Mouse (Mus musculus) liver, embryonic 15.5 days (tissue): ENCODE measurements at regions not wholly inside any gene's neighbourhood (a gene's known extent, or its start where the extent isn't known, plus 50 kb on each side); places are given as distances from the start of the nearest gene placed in this dataset.
A peak's percentile ranks its signal among the peaks of the same experiment; 100 is the strongest.

Source experiments
- ATAC-seq: fragments of 200-750 bp; cut with Nextera tagmentation; 2 replicates; pipeline ENCODE4 v1.8.0; 2017; ENCODE audit warnings: moderate number of reproducible peaks, mild to moderate bottlenecking, moderate library complexity; ENCODE audit not compliant: insufficient read depth
- H3K27ac ChIP-seq: fragments of 300-500 bp; sonication (generic); replicated peaks from 2 replicates; pipeline ENCODE4 v1.5.1; 2015; ENCODE audit warnings: mild to moderate bottlenecking, inconsistent platforms
- H3K27me3 ChIP-seq: fragments of 300-500 bp; sonication (generic); 2 replicates; pipeline ENCODE4 v1.6.1; 2015; ENCODE audit warnings: mild to moderate bottlenecking, inconsistent platforms
- H3K36me3 ChIP-seq: fragments of 300-500 bp; sonication (generic); replicated peaks from 2 replicates; pipeline ENCODE4 v1.6.1; 2015; ENCODE audit warnings: moderate library complexity, mild to moderate bottlenecking, inconsistent platforms
- H3K4me1 ChIP-seq: fragments of 300-500 bp; sonication (generic); replicated peaks from 2 replicates; pipeline ENCODE4 v1.6.1; 2015; ENCODE audit warnings: inconsistent platforms
- H3K4me2 ChIP-seq: fragments of 300-500 bp; sonication (generic); 2 replicates; pipeline ENCODE4 v1.6.1; 2015; ENCODE audit warnings: moderate library complexity, mild to moderate bottlenecking, inconsistent platforms
- H3K4me3 ChIP-seq: fragments of 300-500 bp; sonication (generic); replicated peaks from 2 replicates; pipeline ENCODE4 v1.5.1; 2015; ENCODE audit warnings: mild to moderate bottlenecking, inconsistent platforms
- H3K9ac ChIP-seq: fragments of 300-500 bp; sonication (generic); 2 replicates; pipeline ENCODE4 v1.6.1; 2015; ENCODE audit warnings: moderate library complexity, mild to moderate bottlenecking, inconsistent platforms
- H3K9me3 ChIP-seq: fragments of 300-500 bp; sonication (generic); replicated peaks from 2 replicates; pipeline ENCODE4 v1.6.1; 2016; ENCODE audit warnings: inconsistent platforms
- WGBS: fragments of 180-500 bp; shearing (Covaris S2); methylation state at CpG from one replicate; pipeline ENCODE4 v1.1.7; 2015; ENCODE audit warnings: mixed read lengths; ENCODE audit not compliant: insufficient replicate concordance; 5-methylcytosine and 5-hydroxymethylcytosine counted together

GRCm38 (mm10) chr6:127318746-127319582, 127.7 kb upstream of the Parp11 start:
- H3K9ac ChIP-seq: no peak overlapping the region
- H3K27me3 ChIP-seq: peaks cover 10% of the 10 kb centered on the region
- 75% methylated on average over 8 of the region's 8 CpGs for WGBS

GRCm38 (mm10) chr6:127320600-127320999, 126.0 kb upstream of the Parp11 start:
- Histone ChIP-seq H3K36me3 (no peaks in the 10 kb centered on the region), H3K4me1 (peaks cover 74% of the 10 kb centered on the region), H3K4me2 (peak overlapping the region; percentile 54), H3K27ac (peak overlapping the region; percentile 97), H3K4me3 (no peak overlapping the region; the same call in 1 of the 2 replicates), H3K9me3 (no peaks in the 10 kb centered on the region), H3K9ac (peak overlapping the region; percentile 23), H3K27me3 (peaks cover 10% of the 10 kb centered on the region)
- peak; percentile 56 for ATAC-seq
- 29% methylated on average over 4 of the region's 4 CpGs for WGBS

More at GRCm38 (mm10) chr6:127318746-127319582, 127.7 kb upstream of the Parp11 start:
- Histone ChIP-seq H3K9me3 (no peaks in the 10 kb centered on the region), H3K27ac (peak overlapping the region; percentile 97), H3K4me2 (0 out of 2 replicates have a peak overlapping the region, but pooled peaks have one; percentile 20), H3K4me1 (peaks cover 57% of the 10 kb centered on the region), H3K36me3 (no peaks in the 10 kb centered on the region), H3K4me3 (no peak overlapping the region)
- ATAC-seq: no peak

- 8% methylated on average over 3 of the region's 3 CpGs for WGBS
- H3K9me3 ChIP-seq: no peaks in the 10 kb centered on the region
- H3K9ac ChIP-seq: peak overlapping the region; percentile 23
- ATAC-seq: peak; percentile 87
- no peaks in the 10 kb centered on the region for H3K36me3 ChIP-seq
- H3K4me1 ChIP-seq: peaks cover 78% of the 10 kb centered on the region
- H3K4me2 ChIP-seq: peak overlapping the region; percentile 54
- H3K27me3 ChIP-seq: peaks cover 7% of the 10 kb centered on the region
- peak overlapping the region; percentile 13; the same call in 1 of the 2 replicates for H3K4me3 ChIP-seq
- H3K27ac ChIP-seq: peak overlapping the region; percentile 97
Observed at GRCm38 (mm10) chr6:127321031-127321430, 125.6 kb upstream of the Parp11 start.

- Histone ChIP-seq H3K4me2 (peak overlapping the region; percentile 54), H3K4me3 (peak overlapping the region; percentile 24; the same call in 1 of the 2 replicates), H3K36me3 (no peaks in the 10 kb centered on the region), H3K4me1 (peaks cover 92% of the 10 kb centered on the region), H3K27ac (peak overlapping the region; percentile 97), H3K9me3 (no peaks in the 10 kb centered on the region), H3K9ac (0 out of 2 replicates have a peak overlapping the region, but pooled peaks have one; percentile 38), H3K27me3 (no peaks in the 10 kb centered on the region)
- 11% methylated on average over 7 of the region's 7 CpGs for WGBS
- ATAC-seq: peak; percentile 73
Observed at GRCm38 (mm10) chr6:127322398-127322797, 124.2 kb upstream of the Parp11 start.

- H3K27ac ChIP-seq: 0 out of 2 replicates have a peak overlapping the region, but pooled peaks have one; percentile 14
- no peaks in the 10 kb centered on the region for H3K9me3 ChIP-seq
- peaks cover 97% of the 10 kb centered on the region for H3K4me1 ChIP-seq
- no peaks in the 10 kb centered on the region for H3K36me3 ChIP-seq
- H3K9ac ChIP-seq: no peak overlapping the region; the same call in 1 of the 2 replicates
- whole genome bisulfite sequencing: 54% methylated on average over 5 of the region's 5 CpGs
- no peak overlapping the region for H3K4me3 ChIP-seq
- no peaks in the 10 kb centered on the region for H3K27me3 ChIP-seq
- H3K4me2 ChIP-seq: no peak overlapping the region
- no peak for ATAC-seq
Observed at GRCm38 (mm10) chr6:127324984-127325383, 121.7 kb upstream of the Parp11 start.

GRCm38 (mm10) chr6:127325596-127326332, 120.9 kb upstream of the Parp11 start:
- WGBS: 62% methylated on average over 7 of the region's 7 CpGs
- Histone ChIP-seq H3K27me3 (no peaks in the 10 kb centered on the region), H3K36me3 (no peaks in the 10 kb centered on the region), H3K4me1 (peaks cover 97% of the 10 kb centered on the region), H3K9me3 (no peaks in the 10 kb centered on the region), H3K9ac (peak overlapping the region; percentile 26), H3K4me3 (peak overlapping the region; percentile 7; the same call in 1 of the 2 replicates), H3K27ac (peak overlapping the region; percentile 81), H3K4me2 (peak overlapping the region; percentile 57)
- ATAC-seq: no peak

- no peaks in the 10 kb centered on the region for H3K9me3 ChIP-seq
- peak overlapping the region; percentile 81 for H3K27ac ChIP-seq
- peak overlapping the region; percentile 57 for H3K4me2 ChIP-seq
Observed at GRCm38 (mm10) chr6:127326333-127326729, 120.3 kb upstream of the Parp11 start.

GRCm38 (mm10) chr6:127329191-127330014, 117.2 kb upstream of the Parp11 start:
- Histone ChIP-seq H3K4me2 (peak overlapping the region; percentile 94), H3K4me3 (peak overlapping the region; percentile 67), H3K36me3 (no peaks in the 10 kb centered on the region), H3K27ac (peak overlapping the region; percentile 80), H3K9me3 (no peaks in the 10 kb centered on the region), H3K27me3 (no peaks in the 10 kb centered on the region), H3K9ac (peak overlapping the region; percentile 75), H3K4me1 (peaks cover 74% of the 10 kb centered on the region)
- 71% methylated on average over 20 of the region's 20 CpGs for WGBS
- ATAC-seq: no peak

More at GRCm38 (mm10) chr6:127326333-127326729, 120.3 kb upstream of the Parp11 start:
- 16% methylated on average over 6 of the region's 6 CpGs for WGBS
- Histone ChIP-seq H3K36me3 (no peaks in the 10 kb centered on the region), H3K27me3 (no peaks in the 10 kb centered on the region), H3K9ac (peak overlapping the region; percentile 26; the same call in 1 of the 2 replicates), H3K4me3 (peak overlapping the region; percentile 7; the same call in 1 of the 2 replicates), H3K4me1 (peaks cover 99% of the 10 kb centered on the region)
- ATAC-seq: peak; percentile 50

GRCm38 (mm10) chr6:127330015-127330705, 116.5 kb upstream of the Parp11 start:
- Histone ChIP-seq H3K27ac (peak overlapping the region; percentile 80), H3K27me3 (no peaks in the 10 kb centered on the region), H3K36me3 (no peaks in the 10 kb centered on the region), H3K4me1 (peaks cover 66% of the 10 kb centered on the region), H3K4me2 (peak overlapping the region; percentile 94), H3K9me3 (no peaks in the 10 kb centered on the region), H3K9ac (peak overlapping the region; percentile 75), H3K4me3 (peak overlapping the region; percentile 67)
- 2% methylated on average over 46 of the region's 46 CpGs for WGBS
- ATAC-seq: peak; percentile 86

GRCm38 (mm10) chr6:127331091-127331490, 115.5 kb upstream of the Parp11 start:
- Histone ChIP-seq H3K4me3 (peak overlapping the region; percentile 67; the same call in 1 of the 2 replicates), H3K27ac (peak overlapping the region; percentile 80), H3K27me3 (no peaks in the 10 kb centered on the region), H3K36me3 (no peaks in the 10 kb centered on the region), H3K4me1 (peaks cover 61% of the 10 kb centered on the region), H3K9me3 (no peaks in the 10 kb centered on the region), H3K4me2 (peak overlapping the region; percentile 94), H3K9ac (no peak overlapping the region; the same call in 1 of the 2 replicates)
- ATAC-seq: no peak
- WGBS: 34% methylated on average over 5 of the region's 5 CpGs
